Mouse (Mus musculus): ENCODE results near the gene Apaf1. TPM values are rescaled to one million over a fixed set of nuclear protein-coding genes. Genes with fewer than 3 reads are reported as not detected.

Apaf1 gene
- polyA plus RNA-seq, 1 experiment from 2014 or later, result 22.2 TPM

GRCm38 (mm10) chr10:91051156-91051555, 31.4 kb downstream of the Apaf1 start:
- H3K27ac ChIP-seq, result no peak overlapping the region
- H3K36me3 ChIP-seq (replicated peaks; ENCODE audit: control insufficient read depth, insufficient read depth), result peaks cover 69% of the 10 kb centered on the region
- 94% methylated on average over 3 of the region's 3 CpGs for WGBS

GRCm38 (mm10) chr10:91049696-91050095, 32.9 kb downstream of the Apaf1 start:
- no peaks in the 10 kb centered on the region for H3K4me1 ChIP-seq (replicated peaks; ENCODE audit: control insufficient read depth, insufficient read depth, low read length)
- H3K4me3 ChIP-seq (replicated peaks; ENCODE audit: low read length), result no peak overlapping the region
- H3K27me3 ChIP-seq (ENCODE audit: control insufficient read depth, insufficient read depth, low read length), result no peaks in the 10 kb centered on the region
- H3K4me2 ChIP-seq (replicated peaks), result no peak overlapping the region
- no peak for DNase-seq (ENCODE audit: low spot score)
- no peaks in the 10 kb centered on the region for H3K9me3 ChIP-seq (ENCODE audit: control insufficient read depth, low read length)
- peaks cover 74% of the 10 kb centered on the region for H3K36me3 ChIP-seq (replicated peaks; ENCODE audit: control insufficient read depth, insufficient read depth)
- ATAC-seq (ENCODE audit: low FRiP score), result no peak
- no peak overlapping the region for H3K27ac ChIP-seq
- no peak overlapping the region for H3K9ac ChIP-seq
- 82% methylated on average over 4 of the region's 4 CpGs for WGBS

More at GRCm38 (mm10) chr10:91051156-91051555, 31.4 kb downstream of the Apaf1 start:
- H3K9ac ChIP-seq, result no peak overlapping the region
- ATAC-seq (ENCODE audit: low FRiP score) (no peak), DNase-seq (ENCODE audit: low spot score) (no peak)
- H3K9me3 ChIP-seq (ENCODE audit: control insufficient read depth, low read length), result no peaks in the 10 kb centered on the region
- no peaks in the 10 kb centered on the region for H3K4me1 ChIP-seq (replicated peaks; ENCODE audit: control insufficient read depth, insufficient read depth, low read length)
- H3K4me3 ChIP-seq (replicated peaks; ENCODE audit: low read length), result no peak overlapping the region
- H3K4me2 ChIP-seq (replicated peaks), result no peak overlapping the region
- no peaks in the 10 kb centered on the region for H3K27me3 ChIP-seq (ENCODE audit: control insufficient read depth, insufficient read depth, low read length)

GRCm38 (mm10) chr10:91033942-91034341, 48.6 kb downstream of the Apaf1 start:
- Histone ChIP-seq H3K27me3 (ENCODE audit: control insufficient read depth, insufficient read depth, low read length) (no peaks in the 10 kb centered on the region), H3K9ac (no peak overlapping the region), H3K4me2 (replicated peaks) (no peak overlapping the region), H3K9me3 (ENCODE audit: control insufficient read depth, low read length) (no peaks in the 10 kb centered on the region), H3K36me3 (replicated peaks; ENCODE audit: control insufficient read depth, insufficient read depth) (peaks cover 34% of the 10 kb centered on the region), H3K4me3 (replicated peaks; ENCODE audit: low read length) (no peak overlapping the region), H3K4me1 (replicated peaks; ENCODE audit: control insufficient read depth, insufficient read depth, low read length) (no peaks in the 10 kb centered on the region), H3K27ac (no peak overlapping the region)
- DNase-seq (ENCODE audit: low spot score) (peak; percentile 83), ATAC-seq (ENCODE audit: low FRiP score) (peak; percentile 82)
- WGBS, result 26% methylated on average over 8 of the region's 8 CpGs

- 12% methylated on average over 4 of the region's 4 CpGs for WGBS
- ATAC-seq (ENCODE audit: low FRiP score), result peak; percentile 88
- no peaks in the 10 kb centered on the region for H3K9me3 ChIP-seq (ENCODE audit: control insufficient read depth, low read length)
- no peak overlapping the region for H3K27ac ChIP-seq
- H3K4me2 ChIP-seq (replicated peaks), result no peak overlapping the region
- no peaks in the 10 kb centered on the region for H3K27me3 ChIP-seq (ENCODE audit: control insufficient read depth, insufficient read depth, low read length)
- no peak overlapping the region for H3K4me3 ChIP-seq (replicated peaks; ENCODE audit: low read length)
- no peaks in the 10 kb centered on the region for H3K4me1 ChIP-seq (replicated peaks; ENCODE audit: control insufficient read depth, insufficient read depth, low read length)
- DNase-seq (ENCODE audit: low spot score), result peak; percentile 85
- H3K9ac ChIP-seq, result no peak overlapping the region
- peaks cover 23% of the 10 kb centered on the region for H3K36me3 ChIP-seq (replicated peaks; ENCODE audit: control insufficient read depth, insufficient read depth)
These were observed 50.2 kb downstream of the Apaf1 start for GRCm38 (mm10) chr10:91032399-91032798.

- WGBS, result 89% methylated on average over 9 of the region's 9 CpGs
These were observed 51.4 kb downstream of the Apaf1 start for GRCm38 (mm10) chr10:91031176-91031575.

GRCm38 (mm10) chr10:91029002-91029539, 53.5 kb downstream of the Apaf1 start:
- Histone ChIP-seq H3K27me3 (ENCODE audit: control insufficient read depth, insufficient read depth, low read length) (no peaks in the 10 kb centered on the region), H3K9me3 (ENCODE audit: control insufficient read depth, low read length) (no peaks in the 10 kb centered on the region), H3K27ac (no peak overlapping the region), H3K4me1 (replicated peaks; ENCODE audit: control insufficient read depth, insufficient read depth, low read length) (no peaks in the 10 kb centered on the region), H3K36me3 (replicated peaks; ENCODE audit: control insufficient read depth, insufficient read depth) (peaks cover 12% of the 10 kb centered on the region), H3K9ac (no peak overlapping the region), H3K4me3 (replicated peaks; ENCODE audit: low read length) (no peak overlapping the region), H3K4me2 (replicated peaks) (no peak overlapping the region)
- DNase-seq (ENCODE audit: low spot score) (no peak), ATAC-seq (ENCODE audit: low FRiP score) (no peak)

More at GRCm38 (mm10) chr10:91031176-91031575, 51.4 kb downstream of the Apaf1 start:
- Histone ChIP-seq H3K27me3 (ENCODE audit: control insufficient read depth, insufficient read depth, low read length) (no peaks in the 10 kb centered on the region), H3K4me2 (replicated peaks) (no peak overlapping the region), H3K9me3 (ENCODE audit: control insufficient read depth, low read length) (no peaks in the 10 kb centered on the region), H3K4me3 (replicated peaks; ENCODE audit: low read length) (no peak overlapping the region), H3K36me3 (replicated peaks; ENCODE audit: control insufficient read depth, insufficient read depth) (peaks cover 16% of the 10 kb centered on the region), H3K27ac (no peak overlapping the region), H3K9ac (no peak overlapping the region), H3K4me1 (replicated peaks; ENCODE audit: control insufficient read depth, insufficient read depth, low read length) (no peaks in the 10 kb centered on the region)
- no peak for DNase-seq (ENCODE audit: low spot score)
- ATAC-seq (ENCODE audit: low FRiP score), result no peak

- DNase-seq (ENCODE audit: low spot score), result no peak
- no peaks in the 10 kb centered on the region for H3K4me1 ChIP-seq (replicated peaks; ENCODE audit: control insufficient read depth, insufficient read depth, low read length)
- H3K9me3 ChIP-seq (ENCODE audit: control insufficient read depth, low read length), result no peaks in the 10 kb centered on the region
- no peak overlapping the region for H3K27ac ChIP-seq
- H3K27me3 ChIP-seq (ENCODE audit: control insufficient read depth, insufficient read depth, low read length), result no peaks in the 10 kb centered on the region
- no peak overlapping the region for H3K9ac ChIP-seq
- no peak overlapping the region for H3K4me2 ChIP-seq (replicated peaks)
- no peak for ATAC-seq (ENCODE audit: low FRiP score)
- peaks cover 12% of the 10 kb centered on the region for H3K36me3 ChIP-seq (replicated peaks; ENCODE audit: control insufficient read depth, insufficient read depth)
- WGBS, result 76% methylated on average over 5 of the region's 5 CpGs
- no peak overlapping the region for H3K4me3 ChIP-seq (replicated peaks; ENCODE audit: low read length)
These were observed 54.6 kb downstream of the Apaf1 start for GRCm38 (mm10) chr10:91027964-91028363.

- Histone ChIP-seq H3K9me3 (ENCODE audit: control insufficient read depth, low read length) (no peaks in the 10 kb centered on the region), H3K4me3 (replicated peaks; ENCODE audit: low read length) (no peak overlapping the region), H3K4me2 (replicated peaks) (no peak overlapping the region), H3K27ac (no peak overlapping the region), H3K9ac (no peak overlapping the region), H3K27me3 (ENCODE audit: control insufficient read depth, insufficient read depth, low read length) (no peaks in the 10 kb centered on the region), H3K4me1 (replicated peaks; ENCODE audit: control insufficient read depth, insufficient read depth, low read length) (no peaks in the 10 kb centered on the region), H3K36me3 (replicated peaks; ENCODE audit: control insufficient read depth, insufficient read depth) (peaks cover 12% of the 10 kb centered on the region)
- ATAC-seq (ENCODE audit: low FRiP score) (no peak), DNase-seq (ENCODE audit: low spot score) (no peak)
- 90% methylated on average over 4 of the region's 4 CpGs for WGBS
These were observed 55.1 kb downstream of the Apaf1 start for GRCm38 (mm10) chr10:91027468-91027867.

GRCm38 (mm10) chr10:91005858-91006538, 76.6 kb downstream of the Apaf1 start:
- 88% methylated on average over 12 of the region's 12 CpGs for WGBS

More at GRCm38 (mm10) chr10:91005858-91006538, 76.6 kb downstream of the Apaf1 start:
- H3K9me3 ChIP-seq (ENCODE audit: control insufficient read depth, low read length), result no peaks in the 10 kb centered on the region
- no peak overlapping the region for H3K9ac ChIP-seq
- H3K36me3 ChIP-seq (replicated peaks; ENCODE audit: control insufficient read depth, insufficient read depth), result peaks cover 17% of the 10 kb centered on the region
- H3K27me3 ChIP-seq (ENCODE audit: control insufficient read depth, insufficient read depth, low read length), result no peaks in the 10 kb centered on the region
- no peak for ATAC-seq (ENCODE audit: low FRiP score)
- no peaks in the 10 kb centered on the region for H3K4me1 ChIP-seq (replicated peaks; ENCODE audit: control insufficient read depth, insufficient read depth, low read length)
- H3K27ac ChIP-seq, result no peak overlapping the region
- H3K4me2 ChIP-seq (replicated peaks), result no peak overlapping the region
- no peak overlapping the region for H3K4me3 ChIP-seq (replicated peaks; ENCODE audit: low read length)
- DNase-seq (ENCODE audit: low spot score), result no peak
